Mouse (Mus musculus) mammary gland, adult 2 months (tissue): ENCODE data around the gene Tsr3. TPM values are rescaled to one million over a fixed set of nuclear protein-coding genes. Genes with fewer than 3 reads are reported as not detected.

ENCODE experiments used
- polyA plus RNA-seq: library from polyadenylated mRNA; depleted of rRNA; stranded (reverse); fragments of >200 nt; gene quantifications from 2 replicates; pipeline ENCODE4 v1.2.3, GENCODE M21; 2012; ENCODE audit warnings: low replicate concordance; rRNA removed

The Tsr3 gene
- 19.2 and 25.1 TPM in 2 replicates for polyA plus RNA-seq

DNA sequence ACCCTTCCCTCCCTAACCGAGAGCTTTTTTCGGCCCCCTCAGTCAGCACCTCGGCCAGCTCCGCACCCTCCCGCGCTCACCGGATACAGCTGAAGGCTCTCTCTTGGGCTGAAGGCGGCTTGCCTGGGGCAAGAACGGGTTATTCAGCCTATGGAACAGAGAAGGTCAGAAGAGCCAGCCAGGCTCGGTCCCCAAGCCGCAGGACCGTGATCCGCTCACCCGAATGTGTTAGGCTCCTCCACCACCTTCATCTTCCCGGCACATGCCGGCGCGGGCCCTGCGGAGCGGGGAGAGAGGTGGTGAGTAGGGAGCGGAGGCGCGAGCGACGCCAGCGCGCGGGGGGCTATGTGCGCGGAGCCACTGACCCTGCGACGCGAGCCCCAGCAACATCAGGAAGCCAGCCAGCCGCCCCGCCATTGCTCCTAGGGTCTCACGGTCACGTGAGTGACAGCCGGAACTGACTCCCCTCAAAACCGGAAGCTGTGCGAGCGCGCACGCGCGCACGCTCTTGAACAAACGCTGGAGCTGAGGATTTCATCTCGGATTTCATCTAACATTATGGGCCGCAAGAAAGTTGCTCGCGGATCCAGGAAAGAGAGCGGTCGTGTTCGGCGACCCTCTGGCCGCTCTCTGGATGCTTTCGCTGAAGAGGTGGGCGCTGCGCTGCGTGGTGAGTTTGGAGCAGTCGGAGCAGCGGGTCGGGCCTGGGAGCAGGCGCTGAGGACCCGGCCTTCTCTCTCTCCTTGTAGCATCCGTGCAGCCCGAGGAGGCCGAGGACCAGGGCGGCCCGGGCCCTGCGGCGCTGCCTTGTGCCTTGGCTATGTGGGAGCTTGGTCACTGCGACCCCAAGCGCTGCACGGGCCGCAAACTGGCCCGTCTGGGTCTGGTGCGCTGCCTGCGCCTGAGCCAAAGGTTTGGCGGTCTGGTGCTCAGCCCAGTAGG, at the start of gene Tsr3, which contains the start of gene Gnptg:
Tsr3 (plus strand) TSS at position 476 of the 942 bp plus-strand sequence.
Gnptg (minus strand) TSS at position 430 of the 942 bp plus-strand sequence.

DNA sequence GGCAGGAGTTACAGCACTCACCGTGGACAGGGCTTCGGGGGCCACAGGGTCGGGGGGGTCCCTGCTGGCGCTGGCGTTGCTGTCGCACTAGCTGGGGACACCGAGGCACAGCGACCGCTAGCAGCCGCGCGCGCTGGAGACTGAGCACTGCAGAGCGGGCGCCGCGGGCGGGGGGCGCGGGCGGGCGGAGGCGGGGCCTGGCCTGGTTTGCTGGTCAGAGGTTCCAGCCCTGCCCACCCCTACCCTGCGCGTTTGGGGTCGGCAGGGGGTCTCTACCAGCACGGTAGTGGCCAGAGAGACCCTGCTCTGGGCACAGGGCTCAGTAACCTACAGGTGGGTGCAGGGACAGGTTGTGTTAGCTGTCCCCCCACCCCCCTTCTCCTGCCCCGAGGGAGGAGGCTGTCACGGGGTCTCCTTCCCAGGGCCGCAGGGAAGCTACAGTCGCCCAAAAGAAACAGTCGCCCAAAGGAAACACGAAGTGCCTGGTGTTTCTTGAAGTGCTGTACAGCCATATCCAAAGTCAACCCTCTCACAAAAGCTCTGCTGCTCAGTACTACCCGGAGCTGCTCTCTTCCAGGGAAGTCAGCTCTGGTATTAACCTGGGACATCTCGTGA, 16.3 kb downstream of the Tsr3 start, which contains the start of gene Baiap3:
Baiap3 (minus strand) TSS at position 225 of the 615 bp plus-strand sequence.

DNA sequence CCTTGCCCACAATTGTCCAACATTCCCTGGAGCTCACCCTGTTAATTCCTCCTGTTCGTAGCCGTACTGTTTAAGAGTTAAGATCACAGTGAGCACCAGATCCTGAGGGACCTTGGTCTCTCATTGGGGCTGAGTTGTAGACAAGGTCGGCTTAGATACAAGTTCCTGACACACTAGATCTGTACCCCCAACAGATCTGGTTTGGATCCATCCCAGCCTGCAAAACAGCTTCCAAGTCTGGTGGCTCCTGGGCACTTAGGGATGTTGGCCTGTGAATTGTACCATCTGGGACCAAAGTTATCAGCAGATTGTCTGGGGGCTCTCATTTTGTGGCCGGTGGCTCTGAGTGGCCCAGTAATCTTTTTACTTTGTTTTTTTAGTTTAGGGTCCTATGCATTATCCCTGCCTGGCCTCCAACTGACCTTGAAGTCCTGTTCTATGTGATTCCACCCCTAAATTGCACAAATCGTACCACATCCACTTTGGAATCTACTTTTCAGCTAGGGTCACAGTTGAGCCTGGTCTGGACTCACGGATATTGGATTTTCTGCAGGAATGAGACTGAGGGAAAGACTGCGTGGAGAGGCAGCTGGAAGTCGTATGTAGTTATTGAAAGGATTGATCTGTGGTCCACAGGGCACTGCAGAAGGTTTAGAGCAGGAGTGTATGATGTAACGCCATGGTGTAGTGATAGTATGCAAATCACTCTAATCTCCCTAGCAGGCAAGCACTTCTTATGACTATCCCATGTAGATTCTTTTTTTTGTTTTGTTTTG, 34.8 kb downstream of the Tsr3 start, which contains the start of gene Ube2i:
Ube2i (minus strand) TSS at position 52 of the 776 bp plus-strand sequence.

Other genes with a start within 250 kb of the Tsr3 start
- gene Cramp1l, start 224.4 kb upstream of the Tsr3 start, polyA plus RNA-seq: 17.1 and 23.3 TPM in 2 replicates
- gene Ift140, start 224.1 kb upstream of the Tsr3 start, polyA plus RNA-seq: 14.5 and 16.9 TPM in 2 replicates
- 39.7 and 51.0 TPM in 2 replicates for gene Tmem204, start 156.6 kb upstream of the Tsr3 start, polyA plus RNA-seq
- gene Telo2, start 124.2 kb upstream of the Tsr3 start, polyA plus RNA-seq: 25.0 and 25.6 TPM in 2 replicates
- gene Ptx4, start 119.4 kb upstream of the Tsr3 start, polyA plus RNA-seq: 0.20 TPM in 1 of 2 replicates, not detected in the other
- 37.0 and 43.4 TPM in 2 replicates for gene Clcn7, start 106.8 kb upstream of the Tsr3 start, polyA plus RNA-seq
- gene Ccdc154, start 77.7 kb upstream of the Tsr3 start, polyA plus RNA-seq: not detected in 2 replicates
- not detected in 2 replicates for gene Gm38655, start 64.7 kb upstream of the Tsr3 start, polyA plus RNA-seq
- gene BC003965, start 55.6 kb upstream of the Tsr3 start, polyA plus RNA-seq: 12.1 and 15.0 TPM in 2 replicates
- 16.7 and 34.5 TPM in 2 replicates for gene Unkl, start 51.8 kb upstream of the Tsr3 start, polyA plus RNA-seq
- 33.3 and 36.1 TPM in 2 replicates for gene Gnptg, start within 50 bp of the Tsr3 start, polyA plus RNA-seq
- gene Baiap3, start 16.2 kb downstream of the Tsr3 start, polyA plus RNA-seq: 6.9 and 16.3 TPM in 2 replicates
- 95.6 and 146 TPM in 2 replicates for gene Ube2i, start 34.5 kb downstream of the Tsr3 start, polyA plus RNA-seq
- gene Prss34, start 58.2 kb downstream of the Tsr3 start, polyA plus RNA-seq: 1.1 and 1.4 TPM in 2 replicates
- not detected in 2 replicates for gene Prss28, start 68.5 kb downstream of the Tsr3 start, polyA plus RNA-seq
- not detected in 2 replicates for gene Prss29, start 78.5 kb downstream of the Tsr3 start, polyA plus RNA-seq
- 1.5 and 2.0 TPM in 2 replicates for gene Tpsab1, start 105.4 kb downstream of the Tsr3 start, polyA plus RNA-seq
- gene Tpsb2, start 126.1 kb downstream of the Tsr3 start, polyA plus RNA-seq: 130 and 146 TPM in 2 replicates
- 4.0 and 4.8 TPM in 2 replicates for gene Tpsg1, start 129.1 kb downstream of the Tsr3 start, polyA plus RNA-seq
- gene Cacna1h, start 193.6 kb downstream of the Tsr3 start, polyA plus RNA-seq: 3.6 and 3.7 TPM in 2 replicates
- not detected in 2 replicates for gene Tekt4, start 214.4 kb downstream of the Tsr3 start, polyA plus RNA-seq